In the genomic region with DNA sequence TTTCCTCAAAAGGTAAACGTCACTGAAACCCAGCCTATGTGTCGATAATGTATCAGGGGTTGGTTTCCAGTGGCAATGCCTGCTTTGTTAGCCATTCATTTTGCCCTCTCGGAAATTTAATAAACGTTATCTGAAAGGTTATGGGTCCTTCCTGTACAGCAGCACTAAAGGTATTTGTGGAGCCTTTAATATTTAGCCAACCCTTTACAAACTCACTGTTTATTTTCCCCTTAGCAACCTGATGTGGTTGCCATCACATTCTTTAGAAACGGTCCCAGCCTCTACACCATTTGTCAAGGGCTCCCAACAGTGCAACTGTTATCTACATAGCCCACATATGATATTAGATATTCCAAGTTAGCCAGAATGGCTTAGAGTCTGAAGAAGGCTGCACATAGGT, we compare ENCODE assay signal across 24 mouse cellular contexts. TPM values are rescaled to one million over a fixed set of nuclear protein-coding genes. Genes with fewer than 3 reads are reported as not detected.
"Had no signal": no experiment of that assay in that cellular context is flagged by ENCODE, and none has a peak within 500 bp of the region (broad histone marks: within the 10 kb centered on the region; RNA-seq: fewer than 3 reads in every experiment).

No protein-coding gene starts in this region.

- H3K9ac ChIP-seq: liver, embryonic 13.5 days; liver, embryonic 15.5 days; liver, postnatal 0 days; lung, embryonic 15.5 days; midbrain, embryonic 13.5 days; midbrain, embryonic 15.5 days; neural tube, embryonic 12.5 days had no signal

- ATAC-seq: liver, postnatal 0 days; midbrain, embryonic 13.5 days; midbrain, embryonic 15.5 days had no signal

- H3K27me3 ChIP-seq: liver, embryonic 13.5 days; liver, embryonic 15.5 days; lung, embryonic 15.5 days; megakaryocyte, embryonic 14.5 days; midbrain, embryonic 13.5 days; midbrain, embryonic 15.5 days; neural tube, embryonic 12.5 days had no signal

- H3K9me3 ChIP-seq: liver, embryonic 13.5 days; liver, embryonic 15.5 days; lung, embryonic 15.5 days; megakaryocyte, embryonic 14.5 days; midbrain, embryonic 13.5 days; midbrain, embryonic 15.5 days; neural tube, embryonic 12.5 days had no signal

- H3K4me1 ChIP-seq: neural tube, embryonic 12.5 days had no signal

- H3K36me3 ChIP-seq: liver, embryonic 13.5 days; liver, embryonic 15.5 days; lung, embryonic 15.5 days; midbrain, embryonic 13.5 days; midbrain, embryonic 15.5 days; neural tube, embryonic 12.5 days had no signal

- H3K27ac ChIP-seq: liver, embryonic 13.5 days; liver, embryonic 15.5 days; lung, embryonic 15.5 days; macrophage; midbrain, embryonic 13.5 days; midbrain, embryonic 15.5 days; neural tube, embryonic 12.5 days had no signal

- H3K4me2 ChIP-seq: liver, embryonic 13.5 days; liver, embryonic 15.5 days; lung, embryonic 15.5 days; midbrain, embryonic 11.5 days; midbrain, embryonic 13.5 days; midbrain, embryonic 15.5 days; neural tube, embryonic 12.5 days had no signal

- H3K4me3 ChIP-seq: liver, embryonic 13.5 days; liver, embryonic 15.5 days; lung, embryonic 15.5 days; megakaryocyte, embryonic 14.5 days; midbrain, embryonic 13.5 days; midbrain, embryonic 15.5 days; neural tube, embryonic 12.5 days had no signal

- DNase-seq: liver, embryonic 13.5 days; liver, postnatal 0 days; lung, adult 2 months; lung, postnatal 10 days; lung, postnatal 36 days; right cerebral cortex, postnatal 14 days; thymus, adult 18-20 months; thymus, postnatal 14 days; thymus, postnatal 36 days had no signal

RNA-seq across cellular contexts. Expression of a gene that starts 13.1 kb away (rescaled TPM):
- total RNA-seq: megakaryocyte progenitor cell, adult 5-6 weeks; midbrain, postnatal 0 days; monocyte, adult 5-6 weeks; neutrophil, adult 5-6 weeks had no signal
- polyA plus RNA-seq: liver, postnatal 0 days; macrophage; midbrain, embryonic 11.5 days; neural tube, embryonic 12.5 days; neural tube, embryonic 14.5 days; spleen, adult 2 months; testis, adult 2 months had no signal

RNA-seq across cellular contexts. Expression of a gene that starts 54.2 kb away (rescaled TPM):
- total RNA-seq: megakaryocyte progenitor cell, adult 5-6 weeks; midbrain, postnatal 0 days; monocyte, adult 5-6 weeks; neutrophil, adult 5-6 weeks had no signal
- polyA plus RNA-seq: liver, embryonic 13.5 days; liver, embryonic 15.5 days; liver, postnatal 0 days; macrophage; midbrain, embryonic 11.5 days; midbrain, embryonic 13.5 days; midbrain, embryonic 15.5 days; midbrain, postnatal 0 days; neural tube, embryonic 12.5 days; spleen, adult 2 months had no signal
